Mouse (Mus musculus): ENCODE results near the gene Gm17581.

GRCm38 (mm10) chr2:155774927-155775684 lies 39.4 kb upstream of the Gm17581 start, which contains the start of gene Mmp24:
- no peak for TF ChIP-seq EP300 (IDR thresholded peaks at IDR 0.05; ENCODE audit: low read depth)
- TF ChIP-seq CTCF (IDR thresholded peaks at IDR 0.05; ENCODE audit: low read depth): no peak

Measured in heart, postnatal 0 days (tissue).